ENCODE assay signal across 8 mouse cellular contexts in genomic region chr19:55316901-55317300, GRCm38 (mm10). TPM values are rescaled to one million over a fixed set of nuclear protein-coding genes. Genes with fewer than 3 reads are reported as not detected.
DNase-seq lines count a peak whose midpoint lies in the region; ATAC-seq and TF ChIP-seq lines count a peak whose summit lies in the region.

No protein-coding gene starts in this region.

- TF ChIP-seq EP300 in liver, postnatal 0 days (IDR thresholded peaks at IDR 0.05; ENCODE audit: low read depth) = no peak

- H3K4me2 ChIP-seq in heart, embryonic 12.5 days = peak overlapping the region; percentile 98
- peak overlapping the region; percentile 97 for H3K4me2 ChIP-seq in heart, embryonic 16.5 days (ENCODE audit: low read depth, low read length)
- peak overlapping the region; percentile 84 for H3K4me2 ChIP-seq in liver, postnatal 0 days (ENCODE audit: low read depth, low read length)

- no peak for ATAC-seq in heart, embryonic 12.5 days (ENCODE audit: insufficient number of reproducible peaks, low FRiP score)
- ATAC-seq in G1E (ENCODE audit: extremely low read depth, insufficient number of reproducible peaks, low FRiP score, poor library complexity, severe bottlenecking) = no peak
- no peak for ATAC-seq in heart, embryonic 16.5 days (replicated peaks; ENCODE audit: extremely low read depth, insufficient read depth, low FRiP score)
- no peak for ATAC-seq in liver, postnatal 0 days

- no peak overlapping the region for H3K27ac ChIP-seq in heart, embryonic 12.5 days (ENCODE audit: poor library complexity, severe bottlenecking)
- H3K27ac ChIP-seq in heart, embryonic 16.5 days (ENCODE audit: low read length) = no peak overlapping the region
- no peak overlapping the region for H3K27ac ChIP-seq in liver, postnatal 0 days (ENCODE audit: low read depth)

- H3K27me3 ChIP-seq in heart, embryonic 12.5 days (replicated peaks) = no peaks in the 10 kb centered on the region
- H3K27me3 ChIP-seq in G1E (ENCODE audit: insufficient read depth, low read length) = no peaks in the 10 kb centered on the region
- H3K27me3 ChIP-seq in heart, embryonic 16.5 days (ENCODE audit: control insufficient read depth, insufficient read depth, low read length) = no peaks in the 10 kb centered on the region
- no peaks in the 10 kb centered on the region for H3K27me3 ChIP-seq in liver, postnatal 0 days (ENCODE audit: insufficient read depth, low read length)

- DNase-seq in heart, postnatal 25 days (ENCODE audit: low spot score) = no peak
- no peak for DNase-seq in G1E (ENCODE audit: low spot score)
- DNase-seq in liver, postnatal 0 days = no peak
- no peak for DNase-seq in layer of hippocampus, adult 9-10 months (ENCODE audit: low spot score)
- DNase-seq in ovary, postnatal 36 days (ENCODE audit: low spot score) = no peak
- no peak for DNase-seq in spleen, adult 18-20 months

- H3K36me3 ChIP-seq in heart, embryonic 12.5 days = peaks cover 2% of the 10 kb centered on the region; the same call in 1 of the 2 replicates
- peaks cover 40% of the 10 kb centered on the region for H3K36me3 ChIP-seq in G1E (replicated peaks)
- H3K36me3 ChIP-seq in heart, embryonic 16.5 days (ENCODE audit: control insufficient read depth, insufficient read depth) = peaks cover 2% of the 10 kb centered on the region; the same call in 1 of the 2 replicates
- peaks cover 9% of the 10 kb centered on the region for H3K36me3 ChIP-seq in liver, postnatal 0 days (replicated peaks; ENCODE audit: insufficient read depth, low read length)

- peak overlapping the region; percentile 92 for H3K4me3 ChIP-seq in heart, embryonic 12.5 days
- H3K4me3 ChIP-seq in G1E (ENCODE audit: low read depth, low read length) = peak overlapping the region; percentile 87
- H3K4me3 ChIP-seq in heart, embryonic 16.5 days (ENCODE audit: low read length) = peak overlapping the region; percentile 74
- H3K4me3 ChIP-seq in liver, postnatal 0 days (ENCODE audit: low read depth, low read length) = peak overlapping the region; percentile 92

- intact Hi-C loops in heart, postnatal 25 days (cut with DNase I) = loop anchor here (10.0 kb wide), 1 partner anchor 212 kb away; no protein-coding TSS in a partner anchor

- H3K9me3 ChIP-seq in heart, embryonic 12.5 days (replicated peaks) = no peaks in the 10 kb centered on the region
- H3K9me3 ChIP-seq in G1E (replicated peaks) = no peaks in the 10 kb centered on the region
- H3K9me3 ChIP-seq in heart, embryonic 16.5 days (replicated peaks; ENCODE audit: control insufficient read depth, low read length) = no peaks in the 10 kb centered on the region
- H3K9me3 ChIP-seq in liver, postnatal 0 days (ENCODE audit: low read length) = no peaks in the 10 kb centered on the region

- peaks cover 26% of the 10 kb centered on the region for H3K4me1 ChIP-seq in heart, embryonic 12.5 days (replicated peaks)
- peaks cover 37% of the 10 kb centered on the region for H3K4me1 ChIP-seq in G1E (ENCODE audit: insufficient read depth, low read depth, low read length)
- H3K4me1 ChIP-seq in heart, embryonic 16.5 days (ENCODE audit: control insufficient read depth, insufficient read depth, low read length) = peaks cover 23% of the 10 kb centered on the region
- peaks cover 20% of the 10 kb centered on the region; the same call in 1 of the 2 replicates for H3K4me1 ChIP-seq in liver, postnatal 0 days (ENCODE audit: insufficient read depth)

- 44% methylated on average over 10 of the region's 10 CpGs for WGBS in heart, embryonic 12.5 days
- WGBS in heart, embryonic 16.5 days = 42% methylated on average over 10 of the region's 10 CpGs
- 30% methylated on average over 10 of the region's 10 CpGs for WGBS in liver, postnatal 0 days (ENCODE audit: insufficient replicate concordance)

- no peak for TF ChIP-seq CTCF in G1E (IDR thresholded peaks at IDR 0.05; ENCODE audit: low read depth, low read length)
- TF ChIP-seq CTCF in liver, postnatal 0 days (IDR thresholded peaks at IDR 0.05; ENCODE audit: low read depth) = no peak

- H3K9ac ChIP-seq in heart, embryonic 12.5 days = no peak overlapping the region
- H3K9ac ChIP-seq in heart, embryonic 16.5 days (ENCODE audit: low read length) = peak overlapping the region; percentile 92; the same call in 1 of the 2 replicates
- peak overlapping the region; percentile 77 for H3K9ac ChIP-seq in liver, postnatal 0 days (replicated peaks)

RNA-seq across cellular contexts. Expression of gene Vti1a, which starts 0.8 kb away (rescaled TPM):
- 19.6 TPM in 2 replicates for polyA plus RNA-seq in heart, embryonic 12.5 days (2016; fragmentation: Nextera tagmentation; extraction: Ambion mirVana)
- total RNA-seq in heart, postnatal 25 days (2021) = 10 to 100 TPM; 14.0 to 16.5 TPM
- total RNA-seq in G1E (2014; fragmentation: Nextera tagmentation) = 33.0 and 38.0 TPM in 2 replicates
- total RNA-seq in G1E (2017) = 29.7 and 33.2 TPM in 2 replicates
- 7.4 and 7.7 TPM in 2 replicates for polyA plus RNA-seq in G1E (2012)
- polyA plus RNA-seq in heart, embryonic 16.5 days (2015; fragmentation: Nextera tagmentation; extraction: Ambion mirVana) = 16.6 and 17.6 TPM in 2 replicates
- polyA plus RNA-seq in liver, postnatal 0 days (2015; fragmentation: Nextera tagmentation; extraction: Ambion mirVana) = 9.7 and 10.5 TPM in 2 replicates

RNA-seq across cellular contexts. Expression of gene Zdhhc6, which starts 1.1 kb away (rescaled TPM):
- 71.5 and 72.1 TPM in 2 replicates for polyA plus RNA-seq in heart, embryonic 12.5 days (2016; fragmentation: Nextera tagmentation; extraction: Ambion mirVana)
- total RNA-seq in heart, postnatal 25 days (2021) = 10 to 100 TPM; 19.1 to 19.3 TPM
- total RNA-seq in G1E (2014; fragmentation: Nextera tagmentation) (50.4 and 51.0 TPM in 2 replicates), G1E (2017) (62.8 and 71.4 TPM in 2 replicates)
- 31.4 and 33.8 TPM in 2 replicates for polyA plus RNA-seq in G1E (2012)
- 66.3 and 73.9 TPM in 2 replicates for polyA plus RNA-seq in heart, embryonic 16.5 days (2015; fragmentation: Nextera tagmentation; extraction: Ambion mirVana)
- polyA plus RNA-seq in liver, postnatal 0 days (2015; fragmentation: Nextera tagmentation; extraction: Ambion mirVana) = 49.0 and 49.9 TPM in 2 replicates
